Mouse (Mus musculus) G1E (cell line): ENCODE data around the gene Gdf9.

Experiments used
- CTCF ChIP-seq: IDR thresholded peaks from 2 replicates; pipeline ENCODE4 v1.5.1; 2012; ENCODE audit warnings: low read depth, low read length, inconsistent platforms, mixed read lengths
- GATA1 ChIP-seq: IDR thresholded peaks from 2 replicates; pipeline ENCODE4 v1.6.1; 2012; ENCODE audit warnings: borderline replicate concordance, low read length, inconsistent platforms, mixed read lengths
- GATA2 ChIP-seq: IDR thresholded peaks from 2 replicates; pipeline ENCODE4 v1.6.1; 2012; ENCODE audit warnings: low read depth, low read length, inconsistent platforms, borderline replicate concordance
- POLR2AphosphoS5 ChIP-seq: IDR thresholded peaks from 2 replicates; pipeline ENCODE4 v1.6.1; 2012; ENCODE audit warnings: low read depth, low read length, inconsistent platforms; ENCODE audit not compliant: insufficient replicate concordance
- TAL1 ChIP-seq: conservative IDR thresholded peaks from 2 replicates; pipeline ENCODE4 v1.6.1; 2012; ENCODE audit warnings: low read depth, low read length, inconsistent platforms, mixed read lengths

DNA sequence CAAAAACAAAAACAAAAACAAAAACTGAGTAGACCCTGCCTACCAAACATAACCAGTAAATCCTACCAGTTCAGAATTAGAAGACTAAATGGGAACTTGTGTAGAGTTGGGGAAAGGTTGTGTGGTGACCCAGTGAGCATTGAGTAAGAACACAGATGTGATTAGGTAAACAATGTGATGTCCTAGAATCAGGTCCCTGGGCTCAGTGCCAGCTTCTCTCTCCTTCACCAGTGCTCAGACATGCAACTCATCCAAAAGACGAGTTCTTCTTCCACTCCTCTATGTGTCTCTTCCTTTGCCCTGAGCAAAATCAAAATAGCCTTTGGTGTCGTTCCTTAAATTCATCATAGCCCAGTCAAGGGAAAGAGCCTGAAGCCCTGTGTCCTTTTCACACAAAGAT, 6.0 kb upstream of the Gdf9 start:
- TF ChIP-seq CTCF: no peak
- no peak for TF ChIP-seq POLR2AphosphoS5
- no peak for TF ChIP-seq GATA1
- no peak for TF ChIP-seq TAL1
- TF ChIP-seq GATA2: no peak
